Mouse (Mus musculus): ENCODE results near the gene Trim5.
"Not testable (repeated sequence)": the region's sequence is repeated elsewhere in the genome, so short reads cannot be mapped to it uniquely, and the experiment has no call there.

Gene Trim5

GRCm38 (mm10) chr7:104287576-104288443, at the start of gene Trim5:
Trim5 (minus strand) TSS chr7:104288094.
- not testable (repeated sequence) for DNase-seq (ENCODE audit: extremely low spot score, low spot score)

GRCm38 (mm10) chr7:104335547-104335946, 47.7 kb upstream of the Trim5 start:
- DNase-seq (ENCODE audit: extremely low spot score, low spot score) = not testable (repeated sequence)

- DNase-seq (ENCODE audit: extremely low spot score, low spot score) = not testable (repeated sequence)
Measured at GRCm38 (mm10) chr7:104329171-104329570, 41.3 kb upstream of the Trim5 start, which contains the start of gene Trim34b. Trim34b (plus strand) TSS chr7:104329471.

GRCm38 (mm10) chr7:104322028-104322427, 34.1 kb upstream of the Trim5 start:
- no peak for DNase-seq (ENCODE audit: extremely low spot score, low spot score)

- not testable (repeated sequence) for DNase-seq (ENCODE audit: extremely low spot score, low spot score)
Measured at GRCm38 (mm10) chr7:104315369-104316080, 27.6 kb upstream of the Trim5 start, which contains the start of gene Trim12a. Trim12a (minus strand) TSS chr7:104315466.

- peak; percentile 14 for DNase-seq (ENCODE audit: extremely low spot score, low spot score)
Measured at GRCm38 (mm10) chr7:104314796-104315353, 27.0 kb upstream of the Trim5 start.

GRCm38 (mm10) chr7:104291638-104292400, 3.9 kb upstream of the Trim5 start:
- no peak for DNase-seq (ENCODE audit: extremely low spot score, low spot score)

- DNase-seq (ENCODE audit: extremely low spot score, low spot score) = no peak
Measured at GRCm38 (mm10) chr7:104290641-104291040, 2.7 kb upstream of the Trim5 start.

- DNase-seq (ENCODE audit: extremely low spot score, low spot score) = not testable (repeated sequence)
Measured at GRCm38 (mm10) chr7:104279361-104279760, 8.5 kb downstream of the Trim5 start.

GRCm38 (mm10) chr7:104265335-104265734, 22.6 kb downstream of the Trim5 start:
- DNase-seq (ENCODE audit: extremely low spot score, low spot score) = not testable (repeated sequence)

- DNase-seq (ENCODE audit: extremely low spot score, low spot score) = not testable (repeated sequence)
Measured at GRCm38 (mm10) chr7:104260380-104260779, 27.5 kb downstream of the Trim5 start.

- peak; percentile 37 for DNase-seq (ENCODE audit: extremely low spot score, low spot score)
Measured at GRCm38 (mm10) chr7:104244287-104245181, 43.4 kb downstream of the Trim5 start, which contains the start of gene Trim34a. Trim34a (plus strand) TSS chr7:104244457.

GRCm38 (mm10) chr7:104243616-104244015, 44.3 kb downstream of the Trim5 start:
- no peak for DNase-seq (ENCODE audit: extremely low spot score, low spot score)

GRCm38 (mm10) chr7:104240857-104241256, 47.0 kb downstream of the Trim5 start:
- no peak for DNase-seq (ENCODE audit: extremely low spot score, low spot score)

GRCm38 (mm10) chr7:104231203-104231602, 56.7 kb downstream of the Trim5 start:
- DNase-seq (ENCODE audit: extremely low spot score, low spot score) = peak; percentile 30

GRCm38 (mm10) chr7:104218701-104219569, 69.0 kb downstream of the Trim5 start, which contains the start of gene Trim6:
Trim6 (plus strand) TSS chr7:104218793.
- DNase-seq (ENCODE audit: extremely low spot score, low spot score) = peak; percentile 64

GRCm38 (mm10) chr7:104217881-104218280, 70.0 kb downstream of the Trim5 start:
- no peak for DNase-seq (ENCODE audit: extremely low spot score, low spot score)

GRCm38 (mm10) chr7:104216011-104216535, 71.8 kb downstream of the Trim5 start:
- no peak for DNase-seq (ENCODE audit: extremely low spot score, low spot score)

All from neural tube, embryonic 10.5 days (tissue).